Mouse (Mus musculus) thymus, postnatal 4 days (tissue): ENCODE measurements around the gene AC134908.4.
"Not testable (repeated sequence)": the region's sequence is repeated elsewhere in the genome, so short reads cannot be mapped to it uniquely, and the experiment has no call there.

Experiments
- DNase-seq: peaks from one replicate; pipeline ENCODE4 v3.0.0; 2021

Gene AC134908.4

DNA sequence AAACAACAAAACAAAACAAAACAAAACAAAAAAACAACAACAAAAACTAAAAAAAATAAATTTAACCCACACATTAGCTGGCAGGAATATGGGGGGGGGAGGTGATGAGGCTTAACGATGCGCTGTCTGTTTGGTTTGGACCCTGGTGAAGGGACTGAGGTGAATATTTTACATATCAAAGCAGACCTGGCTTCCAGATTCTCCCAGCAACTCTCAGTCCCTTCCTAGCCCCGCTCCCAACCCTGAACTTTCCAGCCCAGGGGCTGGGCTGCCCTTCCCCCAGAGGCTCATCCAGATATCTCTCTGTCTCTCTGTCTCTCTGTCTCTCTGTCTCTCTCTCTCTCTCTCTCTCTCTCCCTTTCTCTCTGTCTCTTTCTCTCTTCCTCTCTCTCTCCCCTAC is 32.9 kb downstream of the AC134908.4 start:
- DNase-seq, result no peak

DNA sequence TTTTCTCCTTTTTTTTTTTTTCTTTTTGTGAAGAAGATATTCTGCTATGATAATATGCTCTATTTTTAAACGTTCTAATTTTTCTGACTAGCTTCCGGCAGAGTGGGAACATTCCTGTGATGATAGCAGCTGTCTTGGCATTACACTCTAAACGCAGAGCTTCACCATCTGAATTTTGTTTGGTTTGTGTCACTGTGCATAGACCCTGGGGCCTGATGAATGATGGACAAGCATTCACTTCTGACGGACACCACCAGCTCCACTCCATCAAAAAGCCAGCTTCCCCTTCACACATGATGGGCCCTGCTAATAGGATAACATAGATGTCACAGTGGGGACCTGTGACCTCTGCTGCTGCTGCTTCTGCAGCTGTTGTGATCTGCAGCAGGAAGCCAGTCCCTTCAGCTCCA is 33.9 kb downstream of the AC134908.4 start:
- no peak for DNase-seq

DNA sequence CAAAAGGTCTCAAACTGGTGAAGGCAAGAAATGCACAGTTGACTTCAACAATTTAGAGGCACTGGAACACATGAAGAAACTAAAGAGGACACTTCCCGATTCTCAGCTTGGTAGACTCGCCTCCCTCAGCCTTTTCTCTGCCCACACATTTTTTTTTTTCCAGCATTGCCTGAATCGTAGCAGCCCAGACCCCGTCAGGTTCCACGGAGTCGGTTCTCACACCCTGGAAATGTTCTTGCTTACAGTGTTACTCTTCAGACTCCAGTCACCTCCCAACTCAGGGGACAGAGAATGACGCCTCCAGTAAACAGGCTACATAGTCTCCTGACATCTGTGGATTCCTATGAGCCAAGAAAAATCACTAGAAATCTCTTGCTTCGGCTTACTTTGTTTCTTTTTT is 35.3 kb downstream of the AC134908.4 start:
- DNase-seq, result no peak

DNA sequence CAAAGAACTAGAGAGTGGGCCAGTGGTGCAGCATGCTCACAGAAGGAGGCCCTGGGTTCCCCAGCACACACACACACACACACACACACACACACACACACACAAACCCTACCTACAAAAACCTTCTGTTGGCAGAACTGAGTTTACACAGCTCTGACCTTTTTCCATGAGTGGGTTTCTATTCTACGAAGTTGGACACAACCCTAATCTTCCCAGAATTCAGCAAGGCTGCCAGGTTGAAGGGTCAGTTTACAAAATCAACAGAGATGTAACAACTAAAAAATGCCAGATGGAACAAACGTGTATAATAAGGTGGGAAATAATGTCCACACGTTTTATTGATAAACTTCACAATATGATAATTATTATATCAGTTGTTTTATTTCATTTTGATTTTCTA is 37.8 kb downstream of the AC134908.4 start:
- no peak for DNase-seq

DNA sequence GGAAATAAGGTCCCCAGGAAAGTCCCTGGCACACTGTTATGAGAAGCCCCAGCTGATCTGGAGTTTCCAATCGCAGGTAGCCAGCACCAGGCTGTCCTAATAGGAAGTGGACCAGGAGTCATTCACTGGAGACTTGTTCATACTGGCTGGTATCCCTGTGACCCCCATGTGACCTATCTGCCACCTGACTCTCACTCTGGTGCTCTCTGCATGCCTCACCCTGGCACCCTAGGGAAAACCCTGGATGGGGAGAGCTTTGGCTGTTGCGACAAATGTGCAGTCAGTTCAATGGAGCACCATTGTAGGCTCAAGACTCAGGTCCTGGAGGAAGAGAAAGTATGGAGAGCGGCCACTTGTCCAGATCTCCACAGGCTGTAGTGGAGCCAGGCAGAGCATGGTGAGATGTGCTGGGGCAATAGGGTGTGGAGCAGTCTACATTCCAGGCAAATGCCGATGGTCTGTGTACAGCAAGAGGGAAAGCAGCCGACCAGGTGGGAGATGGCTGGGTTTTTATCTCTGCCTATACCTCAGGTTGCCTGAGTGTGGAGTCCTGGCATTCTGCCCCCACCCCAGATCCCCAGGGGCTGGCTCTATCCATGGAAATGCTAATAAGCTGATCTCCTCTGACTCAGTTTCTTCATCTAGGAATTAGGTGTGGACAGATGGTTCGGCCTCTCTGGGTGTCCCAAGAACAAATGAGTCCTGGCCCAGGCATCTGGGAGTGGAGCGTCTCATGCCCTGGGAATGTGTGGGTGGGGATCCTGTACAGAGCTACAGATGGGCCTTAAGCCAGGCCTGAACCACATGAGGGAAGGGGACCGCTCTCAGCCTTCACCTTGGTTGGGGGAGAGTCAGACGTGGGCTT is 38.8 kb downstream of the AC134908.4 start:
- no peak for DNase-seq

DNA sequence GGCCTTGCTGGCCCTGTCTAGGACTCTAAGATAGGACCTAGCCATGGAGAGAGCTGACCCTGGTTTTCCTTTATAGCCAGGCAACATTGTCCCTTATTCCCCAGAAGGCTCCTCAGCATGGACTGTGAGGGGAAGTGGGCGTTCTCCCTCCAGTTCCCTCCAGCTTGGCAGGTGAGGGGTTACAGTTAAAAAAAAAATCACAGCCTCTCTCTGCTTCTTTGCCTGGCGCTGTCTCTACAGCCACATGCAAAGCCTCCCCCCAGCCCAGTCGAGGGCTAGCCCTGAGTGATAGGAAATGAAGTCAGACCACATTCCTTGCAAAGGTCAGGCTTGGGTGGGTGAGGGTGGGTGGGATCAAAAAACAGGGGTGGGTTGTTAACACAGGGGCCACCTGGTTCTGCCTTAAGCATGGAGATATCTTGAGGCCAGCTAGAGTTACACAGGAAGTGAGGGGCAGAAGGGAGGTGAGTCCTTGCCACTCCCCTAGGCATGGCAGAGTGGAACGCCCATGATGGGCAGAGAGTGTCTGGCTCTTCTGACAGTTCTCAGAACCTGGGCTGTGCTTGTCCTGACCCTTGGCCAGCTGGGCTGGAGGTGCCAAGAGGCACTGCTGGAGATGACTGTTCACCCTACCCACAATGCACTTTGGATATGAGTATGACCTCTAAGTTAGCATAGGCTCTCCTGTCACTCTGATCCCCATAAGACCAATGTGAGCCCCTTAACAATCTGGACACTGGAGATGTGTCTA is 39.7 kb downstream of the AC134908.4 start:
- DNase-seq, result no peak

DNA sequence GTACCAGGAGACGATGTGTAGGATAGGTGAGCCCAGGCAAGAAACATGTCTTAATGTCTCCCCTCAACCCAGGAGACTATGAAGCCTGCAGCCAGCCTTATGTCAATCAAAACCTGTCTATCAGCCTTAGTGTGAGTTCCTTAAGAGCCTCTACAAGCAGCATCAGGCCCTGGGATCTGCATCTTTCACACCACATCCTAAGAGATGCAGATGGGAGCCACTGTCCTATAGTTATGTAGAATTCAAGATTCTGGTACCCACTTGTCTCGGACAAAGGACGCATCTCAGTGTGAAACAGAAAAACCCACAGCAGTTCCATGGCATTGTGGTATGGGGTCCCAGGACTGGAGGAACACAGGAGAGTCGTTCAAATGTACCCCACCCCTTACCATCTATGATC is 40.4 kb downstream of the AC134908.4 start:
- DNase-seq, result no peak

DNA sequence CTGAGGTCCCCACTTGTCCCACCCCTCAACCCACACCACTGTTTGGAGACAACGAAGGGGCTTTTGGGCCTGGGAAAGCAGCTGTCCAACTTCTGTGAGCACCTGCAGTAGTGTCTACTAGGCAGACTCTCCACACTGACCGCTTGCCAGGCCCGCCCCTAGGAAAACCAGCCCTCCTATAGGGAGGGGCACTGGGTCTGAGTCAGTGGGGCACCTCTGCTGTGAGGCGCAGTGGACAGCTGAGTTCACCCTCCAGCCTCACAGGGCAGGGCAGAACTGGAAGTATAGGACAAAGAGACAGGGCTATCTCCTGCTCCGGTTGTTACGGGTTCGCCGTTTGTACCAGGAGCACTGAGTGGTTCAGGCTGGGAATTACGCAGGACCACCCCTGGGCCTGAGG is 41.2 kb downstream of the AC134908.4 start, which contains the start of gene Msln:
Gene Msln, minus strand, starts transcription at position 138 of the 400 bp plus-strand sequence.
- DNase-seq, result no peak

DNA sequence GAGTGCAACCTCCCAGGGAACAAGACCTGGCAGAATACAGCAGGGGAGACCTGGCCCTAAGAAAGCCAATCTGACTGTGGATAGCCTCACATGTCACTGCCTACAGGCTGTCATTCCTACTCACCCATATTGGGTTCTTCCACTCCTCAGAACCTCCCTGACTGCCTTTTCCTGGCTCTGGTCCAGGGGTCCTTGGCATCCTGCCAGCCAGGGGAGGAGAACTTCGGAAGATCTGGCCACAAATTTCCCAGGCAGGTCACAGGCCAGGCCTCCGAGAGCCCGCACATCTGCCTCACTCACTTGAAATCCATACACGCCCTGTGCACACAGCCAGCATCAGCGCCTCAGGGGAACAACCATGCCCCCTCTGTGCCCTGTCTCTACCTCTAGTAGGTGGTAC is 44.0 kb downstream of the AC134908.4 start:
- DNase-seq, result no peak

DNA sequence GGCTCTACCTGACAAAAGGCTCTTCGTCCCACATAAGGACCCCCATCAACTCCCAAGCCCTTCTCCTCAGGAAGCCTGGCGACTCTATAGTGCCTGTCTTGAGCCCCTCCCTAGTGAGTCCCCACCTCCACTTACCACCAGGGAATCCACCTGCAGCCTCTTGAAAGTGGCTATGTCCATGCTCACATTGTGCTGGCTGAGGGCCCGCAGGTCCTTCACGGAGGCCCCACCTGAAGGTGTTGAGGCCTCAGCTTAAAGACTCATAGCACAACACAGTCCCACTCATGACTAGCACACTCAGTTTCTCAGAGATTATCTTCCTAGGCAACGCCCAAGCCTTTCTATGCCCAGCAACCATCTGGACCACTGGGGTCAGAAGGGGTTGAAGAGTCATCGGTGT is 46.1 kb downstream of the AC134908.4 start:
- DNase-seq, result no peak

DNA sequence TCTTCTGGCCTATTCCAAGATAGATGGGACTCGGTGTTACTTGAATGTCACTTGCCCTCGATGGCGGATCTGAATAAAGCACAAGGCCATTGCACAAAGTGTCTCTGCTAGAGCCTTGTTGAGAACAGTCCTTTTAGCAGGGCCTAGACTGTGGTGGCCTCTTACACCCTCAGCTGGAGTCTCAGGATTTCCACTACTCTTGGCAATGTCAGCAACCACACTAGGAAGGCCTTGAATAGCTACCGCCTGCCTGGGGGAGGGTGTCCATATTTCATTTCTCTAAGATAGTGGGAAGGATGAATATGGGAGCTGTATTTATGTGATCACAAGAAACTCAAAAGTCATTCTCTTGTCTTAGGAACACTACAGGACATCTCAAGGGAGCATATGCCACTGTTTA is 47.2 kb downstream of the AC134908.4 start:
- DNase-seq, result no peak

DNA sequence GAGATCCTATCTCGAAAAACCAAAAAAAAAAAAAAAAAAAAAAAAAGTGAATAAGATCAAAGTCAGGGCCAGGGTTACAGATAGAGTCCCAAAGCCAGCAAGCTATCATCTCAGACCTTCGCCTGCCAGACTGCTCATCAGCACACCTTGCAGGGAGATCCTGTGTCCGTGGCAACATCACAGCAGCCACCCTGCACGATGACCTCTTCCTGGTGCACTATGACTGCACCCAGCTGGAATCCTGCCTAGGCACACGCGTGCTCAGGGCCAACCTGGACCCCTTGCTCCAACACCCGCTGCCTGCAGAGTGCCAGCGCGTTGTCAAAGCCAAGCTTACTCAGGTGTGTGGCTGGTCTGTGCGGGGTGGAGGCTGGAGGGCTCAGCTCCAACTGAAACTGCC is 51.1 kb downstream of the AC134908.4 start:
- DNase-seq, result no peak

DNA sequence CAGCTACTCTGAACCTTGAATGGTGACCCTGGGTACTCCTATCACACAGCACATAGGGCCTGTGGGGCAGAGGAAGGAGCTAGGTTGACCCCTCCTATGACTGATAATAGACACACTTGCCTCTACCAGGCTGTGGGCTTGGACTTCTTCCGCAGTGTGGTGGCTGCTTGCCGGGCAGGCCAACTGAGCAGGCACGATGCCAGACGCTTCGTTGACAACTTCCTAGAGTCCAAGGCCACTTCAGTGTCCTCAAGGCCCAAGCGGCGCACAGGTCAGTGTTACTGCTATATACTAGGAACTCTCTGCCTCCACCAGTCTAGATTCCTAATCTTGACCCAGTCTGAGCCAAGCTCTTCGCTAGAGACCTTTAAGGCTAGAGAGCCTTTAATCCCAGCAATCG is 51.6 kb downstream of the AC134908.4 start:
- DNase-seq, result no peak

DNA sequence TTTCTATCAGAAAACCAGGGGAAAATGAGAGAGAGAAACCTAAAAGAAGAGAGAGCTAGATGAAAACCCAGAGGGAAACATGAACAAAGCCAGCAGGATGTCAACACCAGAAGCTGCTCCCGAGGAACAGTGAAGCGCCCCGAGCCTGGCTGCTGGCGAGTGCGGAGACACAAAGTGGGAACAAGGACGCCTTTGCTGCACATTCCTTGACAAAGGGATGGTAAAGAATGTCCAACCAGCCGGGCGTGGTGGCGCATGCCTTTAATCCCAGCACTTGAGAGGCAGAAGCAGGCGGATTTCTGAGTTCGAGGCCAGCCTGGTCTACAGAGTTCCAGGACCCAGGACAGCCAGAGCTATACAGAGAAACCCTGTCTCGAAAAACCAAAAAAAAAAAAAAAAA is 54.0 kb downstream of the AC134908.4 start:
- not testable (repeated sequence) for DNase-seq
